Mouse (Mus musculus) left cerebral cortex, adult 8-10 months (tissue): ENCODE measurements at regions not wholly inside any gene's neighbourhood (a gene's known extent, or its start where the extent isn't known, plus 50 kb on each side); places are given as distances from the start of the nearest gene placed in this dataset.

Experiments
- DNase-seq, 2 experiments: peaks; one replicate each; pipeline ENCODE4 v3.0.0; 2022; ENCODE audit warnings: low spot score in 2 of 2

- DNase-seq, result peak; percentile 13 to 56
These were observed 364.9 kb upstream of the Fmr1 start for GRCm38 (mm10) chrX:68313486-68313885.
